Mouse (Mus musculus) testis, adult 2 months (tissue): ENCODE results near the gene Nbea.

ENCODE experiments used
- CTCF ChIP-seq: fragments of 200-500 bp; IDR thresholded peaks from 2 replicates; pipeline ENCODE4 v1.5.1; 2012; ENCODE audit warnings: low read depth, mild to moderate bottlenecking, inconsistent platforms, low read length, moderate library complexity; ENCODE audit not compliant: control insufficient read depth, insufficient read depth, insufficient replicate concordance
- POLR2A ChIP-seq: fragments of 200-500 bp; IDR thresholded peaks from 2 replicates; pipeline ENCODE4 v1.6.1; 2012; ENCODE audit warnings: low read depth, mild to moderate bottlenecking, inconsistent platforms, low read length, moderate library complexity; ENCODE audit not compliant: control insufficient read depth

GRCm38 (mm10) chr3:55647176-55647575, 536.3 kb downstream of the Nbea start:
- TF ChIP-seq CTCF (no peak), POLR2A (no peak)
